Mouse (Mus musculus) myocyte (in vitro differentiated cells): Measurements from ENCODE around the gene Tgif2.

Experiments
- E2F4 ChIP-seq: IDR thresholded peaks from one replicate; pipeline ENCODE4 v1.6.1; 2011; ENCODE audit warnings: mild to moderate bottlenecking, control low read depth, moderate library complexity; ENCODE audit not compliant: insufficient read depth
- MAX ChIP-seq: IDR thresholded peaks from one replicate; pipeline ENCODE4 v1.6.1; 2011; ENCODE audit warnings: low read depth, mild to moderate bottlenecking, control low read depth
- MYOG ChIP-seq, 3 experiments: IDR thresholded peaks; one replicate each; pipeline ENCODE4 v1.6.1; 2011; ENCODE audit warnings: control low read depth in 2 of 3, low read depth in 2 of 3, mild to moderate bottlenecking in 2 of 3; ENCODE audit not compliant: insufficient read length in 2 of 3, control insufficient read depth in 1 of 3, insufficient read depth in 1 of 3
- POLR2A ChIP-seq: IDR thresholded peaks from one replicate; pipeline ENCODE4 v1.6.1; 2011; ENCODE audit warnings: low read depth, mild to moderate bottlenecking, control low read depth, moderate library complexity; ENCODE audit not compliant: insufficient read length
- POLR2AphosphoS2 ChIP-seq: IDR thresholded peaks from one replicate; pipeline ENCODE4 v1.6.1; 2011; ENCODE audit warnings: low read depth, control low read depth; ENCODE audit not compliant: insufficient read length
- SRF ChIP-seq: IDR thresholded peaks from one replicate; pipeline ENCODE4 v1.6.1; 2011; ENCODE audit warnings: low read depth; ENCODE audit not compliant: control insufficient read depth, insufficient read length
- TCF12 ChIP-seq: IDR thresholded peaks from one replicate; pipeline ENCODE4 v1.6.1; 2011; ENCODE audit warnings: mild to moderate bottlenecking, control low read depth; ENCODE audit not compliant: poor library complexity, insufficient read depth, severe bottlenecking
- TCF3 ChIP-seq: IDR thresholded peaks from one replicate; pipeline ENCODE4 v1.6.1; 2011; ENCODE audit warnings: low read depth, control low read depth; ENCODE audit not compliant: insufficient read length
- USF1 ChIP-seq: IDR thresholded peaks from one replicate; pipeline ENCODE4 v1.6.1; 2011; ENCODE audit warnings: low read depth, mild to moderate bottlenecking, control low read depth, moderate library complexity

GRCm38 (mm10) chr2:156848526-156849182 is 8.8 kb downstream of the Tgif2 start:
- TF ChIP-seq TCF12 (no peak), TCF3 (no peak), SRF (no peak), POLR2A (no peak), E2F4 (no peak), MAX (no peak), USF1 (no peak), MYOG (IDR thresholded peaks at IDR 0.05; ENCODE audit: control insufficient read depth in 1 of 3, insufficient read depth in 1 of 3, insufficient read length in 2 of 3, low read depth in 2 of 3) (peak in 1 of 3 experiments; percentile 21), POLR2AphosphoS2 (no peak)
